Mouse (Mus musculus) heart, embryonic 14.5 days (tissue): ENCODE results near the gene Gm527. TPM values are rescaled to one million over a fixed set of nuclear protein-coding genes. Genes with fewer than 3 reads are reported as not detected.

Source experiments
- ATAC-seq: fragments of 200-750 bp; cut with Nextera tagmentation; 2 replicates; pipeline ENCODE4 v1.8.0; 2017; ENCODE audit warnings: low read depth, moderate TSS enrichment; ENCODE audit not compliant: insufficient number of reproducible peaks, insufficient read depth, low FRiP score
- H3K27ac ChIP-seq, 2 experiments: fragments of 200-500 bp in 1 of 2; fragments of 300-500 bp in 1 of 2; sonication (generic) in 1 of 2; replicated peaks in 1 of 2; 2 replicates each; pipeline ENCODE4 v1.5.1; 2012 to 2014; ENCODE audit warnings: low read depth in 2 of 2, low read length in 2 of 2, control low read depth in 1 of 2, mild to moderate bottlenecking in 1 of 2, mixed read lengths in 1 of 2; ENCODE audit not compliant: control insufficient read depth in 1 of 2, insufficient read depth in 1 of 2
- H3K27me3 ChIP-seq: fragments of 300-500 bp; sonication (generic); 2 replicates; pipeline ENCODE4 v1.6.1; 2014; ENCODE audit warnings: mild to moderate bottlenecking, low read length, control low read depth; ENCODE audit not compliant: control insufficient read depth, insufficient read depth
- H3K36me3 ChIP-seq: fragments of 300-500 bp; sonication (generic); 2 replicates; pipeline ENCODE4 v1.6.1; 2014; ENCODE audit warnings: mild to moderate bottlenecking, control low read depth, low read length, mixed read lengths; ENCODE audit not compliant: control insufficient read depth, insufficient read depth
- H3K4me1 ChIP-seq, 2 experiments: fragments of 200-500 bp in 1 of 2; fragments of 300-500 bp in 1 of 2; sonication (generic) in 1 of 2; 2 replicates each; pipeline ENCODE4 v1.6.1; 2012 to 2014; ENCODE audit warnings: low read length in 2 of 2, control low read depth in 1 of 2, mixed read lengths in 1 of 2; ENCODE audit not compliant: control insufficient read depth in 2 of 2, insufficient read depth in 2 of 2
- H3K4me2 ChIP-seq: fragments of 300-500 bp; sonication (generic); 2 replicates; pipeline ENCODE4 v1.6.1; 2014; ENCODE audit warnings: mild to moderate bottlenecking, low read length
- H3K4me3 ChIP-seq, 2 experiments: fragments of 200-500 bp in 1 of 2; fragments of 300-500 bp in 1 of 2; sonication (generic) in 1 of 2; 2 replicates each; pipeline ENCODE4 v1.5.1; 2012 to 2014; ENCODE audit warnings: low read length in 2 of 2, mild to moderate bottlenecking in 2 of 2, control low read depth in 1 of 2, low read depth in 1 of 2, moderate library complexity in 1 of 2; ENCODE audit not compliant: control insufficient read depth in 1 of 2, insufficient read depth in 1 of 2
- H3K9ac ChIP-seq: fragments of 300-500 bp; sonication (generic); 2 replicates; pipeline ENCODE4 v1.6.1; 2014; ENCODE audit warnings: mild to moderate bottlenecking, low read length
- H3K9me3 ChIP-seq: fragments of 300-500 bp; sonication (generic); 2 replicates; pipeline ENCODE4 v1.6.1; 2016; ENCODE audit warnings: low read length, control low read depth; ENCODE audit not compliant: control insufficient read depth
- WGBS: fragments of 180-500 bp; shearing (Covaris S2); extraction: QIAGEN DNeasy Blood & Tissue Kit; methylation state at CpG from one replicate; pipeline ENCODE4 v1.1.7; 2014; 5-methylcytosine and 5-hydroxymethylcytosine counted together
- polyA plus RNA-seq: library from polyadenylated mRNA; unstranded; fragments of >200 nt; fragmentation: Nextera tagmentation; extraction: Ambion mirVana; gene quantifications from 2 replicates; pipeline ENCODE4 v1.2.1, GENCODE M21; 2014

Gene Gm527
- 2.6 and 4.0 TPM in 2 replicates for polyA plus RNA-seq

DNA sequence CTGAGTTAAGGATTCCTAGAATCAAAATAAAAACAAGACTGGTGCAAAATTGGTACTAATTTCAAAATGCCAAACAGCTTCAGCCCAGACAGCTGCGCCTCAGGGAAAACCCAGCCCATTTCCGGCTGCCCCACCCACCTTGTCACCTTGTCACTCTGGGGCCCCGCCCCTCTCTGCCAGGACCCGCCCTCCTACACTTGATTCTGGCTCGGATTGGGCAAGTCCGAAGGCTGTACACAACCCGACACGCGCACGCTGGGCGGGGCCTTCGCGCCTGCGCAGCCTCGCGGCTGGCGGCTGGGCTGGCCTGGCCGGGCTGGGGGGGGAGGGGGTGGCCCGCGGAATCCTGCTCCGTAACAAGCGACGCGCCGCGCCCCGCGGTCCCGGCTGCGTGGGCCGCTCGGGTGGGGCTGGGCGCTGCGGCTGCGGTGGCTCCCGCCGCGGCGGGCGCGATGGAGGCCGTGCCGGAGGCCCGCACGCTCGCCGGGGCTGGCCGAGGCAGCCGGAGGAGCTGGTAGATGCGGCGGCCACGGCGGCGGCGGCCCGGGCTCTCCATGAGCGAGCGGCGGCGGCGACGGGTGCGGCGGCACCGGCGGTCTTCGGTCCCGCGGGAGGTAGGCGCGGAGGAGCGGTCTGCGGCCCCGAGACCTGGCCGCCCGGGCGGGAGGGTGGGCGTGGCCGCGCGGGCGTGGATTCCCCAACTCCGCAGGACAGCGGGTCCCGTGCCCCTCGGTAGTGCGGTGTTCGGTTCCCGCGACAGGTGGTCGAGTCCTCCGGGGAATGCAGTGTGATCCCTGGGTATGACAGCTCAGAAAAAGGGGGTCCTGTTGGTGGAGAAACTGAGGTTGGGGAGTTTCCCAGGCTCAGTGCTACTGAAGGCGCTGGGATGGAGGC is at the start of gene Gm527:
Gene Gm527 (plus strand): TSS at position 329 of the 894 bp plus-strand sequence.
- no peaks in the 10 kb centered on the region for H3K27me3 ChIP-seq

DNA sequence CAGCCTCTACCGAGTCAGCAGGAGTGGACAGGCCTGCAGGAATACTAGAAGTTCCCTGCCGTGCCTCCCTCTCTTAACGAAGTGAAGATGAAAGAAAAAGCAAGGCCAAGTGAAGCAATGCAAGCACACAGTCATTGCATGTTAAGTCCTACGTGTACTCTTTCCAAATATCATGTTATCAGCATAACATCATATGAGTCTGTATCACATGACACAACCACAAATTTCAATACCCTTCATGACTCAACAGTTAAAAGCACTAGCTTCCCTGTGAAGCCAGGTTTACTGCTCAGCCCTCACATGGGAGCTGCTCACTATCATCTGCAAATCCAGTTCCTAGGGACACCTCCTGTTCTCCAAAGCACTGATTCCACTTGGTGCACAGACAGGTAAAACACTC is 46.6 kb upstream of the Gm527 start:
- 53% methylated on average over 4 of the region's 4 CpGs for WGBS
- Histone ChIP-seq H3K4me1 (no peaks in the 10 kb centered on the region), H3K36me3 (no peaks in the 10 kb centered on the region), H3K4me2 (no peak overlapping the region), H3K4me3 (no peak overlapping the region), H3K27ac (no peak overlapping the region), H3K9ac (no peak overlapping the region), H3K9me3 (no peaks in the 10 kb centered on the region), H3K27me3 (no peaks in the 10 kb centered on the region)
- no peak for ATAC-seq

More for the DNA sequence above, at the start of gene Gm527:
- Histone ChIP-seq H3K27ac (peak within 1 kb of the TSS in 1 of 2 experiments; percentile 68; a peak in 1 of 4 replicates), H3K4me2 (peak within 1 kb of the TSS; percentile 89), H3K36me3 (peaks cover 12% of the 10 kb centered on the region; the same call in 1 of the 2 replicates), H3K9ac (peak within 1 kb of the TSS; percentile 87), H3K4me3 (peak within 1 kb of the TSS; percentile 92), H3K9me3 (no peaks in the 10 kb centered on the region), H3K4me1 (no peaks in the 10 kb centered on the region)
- peak; percentile 100 for ATAC-seq
- WGBS: under 1% methylated on average over 54 of the region's 93 CpGs

DNA sequence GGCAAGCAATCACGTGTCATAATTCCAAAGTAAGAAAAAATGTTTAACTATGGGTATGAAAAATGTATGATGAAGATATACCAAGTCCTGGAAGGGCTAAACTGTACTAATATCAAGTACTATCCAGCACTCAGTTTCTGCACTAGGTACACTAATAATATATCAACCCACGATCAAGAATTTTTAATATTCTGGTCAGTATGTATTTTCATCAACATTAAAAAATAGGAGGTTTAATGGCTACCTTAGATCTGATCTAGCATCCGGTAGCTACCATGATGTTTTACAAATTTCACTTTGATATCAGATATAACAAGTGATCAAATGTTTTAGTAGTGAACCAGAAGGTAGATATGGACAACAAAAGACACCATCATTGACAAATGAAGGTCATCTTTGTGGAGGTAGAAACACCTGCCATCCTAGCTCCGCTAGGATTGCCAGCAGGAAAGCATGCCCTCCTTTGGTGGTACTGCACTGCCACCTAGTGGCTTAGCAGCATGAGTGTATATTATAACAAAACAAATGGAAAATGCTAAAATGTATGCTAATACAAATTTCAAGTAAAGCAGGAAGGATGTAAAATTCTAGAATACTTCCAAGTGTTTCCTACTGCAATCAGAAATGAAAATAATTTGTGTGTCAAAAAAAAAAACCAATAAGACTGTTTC is 20.5 kb upstream of the Gm527 start:
- H3K36me3 ChIP-seq: no peaks in the 10 kb centered on the region
- no peak overlapping the region for H3K27ac ChIP-seq
- no peak overlapping the region for H3K4me3 ChIP-seq
- H3K27me3 ChIP-seq: no peaks in the 10 kb centered on the region
- H3K9me3 ChIP-seq: no peaks in the 10 kb centered on the region
- H3K9ac ChIP-seq: no peak overlapping the region
- no peak overlapping the region for H3K4me2 ChIP-seq
- H3K4me1 ChIP-seq: no peaks in the 10 kb centered on the region
- WGBS: 33% methylated on average over 4 of the region's 4 CpGs
- no peak for ATAC-seq

DNA sequence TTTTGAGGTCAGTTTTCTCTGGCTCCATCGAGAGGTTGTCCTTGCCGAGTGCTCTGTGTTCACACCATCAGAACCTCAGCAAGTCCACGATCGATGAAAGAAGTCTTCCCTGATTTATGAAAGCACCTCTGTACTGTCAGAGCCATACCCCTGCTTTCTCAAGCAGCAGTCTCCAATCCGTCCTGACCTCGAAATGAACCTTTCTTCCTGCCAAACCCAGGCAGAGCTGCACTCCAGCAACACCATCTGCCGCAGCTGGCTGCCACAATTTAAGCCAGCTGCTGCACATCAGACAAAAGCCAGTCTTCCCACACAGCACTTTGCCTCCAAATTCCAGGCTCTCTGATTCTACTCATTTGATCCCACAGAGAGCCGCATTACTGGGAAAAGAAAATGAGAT is 15.2 kb upstream of the Gm527 start:
- Histone ChIP-seq H3K4me2 (0 out of 2 replicates have a peak overlapping the region, but pooled peaks have one; percentile 16), H3K4me3 (no peak overlapping the region), H3K27me3 (no peaks in the 10 kb centered on the region), H3K9ac (no peak overlapping the region), H3K27ac (0 out of 4 replicates have a peak overlapping the region, but pooled peaks have one; percentile 2 to 14), H3K4me1 (no peaks in the 10 kb centered on the region; a peak in 2 of 4 replicates), H3K9me3 (no peaks in the 10 kb centered on the region), H3K36me3 (no peaks in the 10 kb centered on the region)
- 33% methylated on average over 8 of the region's 8 CpGs for WGBS
- no peak for ATAC-seq

DNA sequence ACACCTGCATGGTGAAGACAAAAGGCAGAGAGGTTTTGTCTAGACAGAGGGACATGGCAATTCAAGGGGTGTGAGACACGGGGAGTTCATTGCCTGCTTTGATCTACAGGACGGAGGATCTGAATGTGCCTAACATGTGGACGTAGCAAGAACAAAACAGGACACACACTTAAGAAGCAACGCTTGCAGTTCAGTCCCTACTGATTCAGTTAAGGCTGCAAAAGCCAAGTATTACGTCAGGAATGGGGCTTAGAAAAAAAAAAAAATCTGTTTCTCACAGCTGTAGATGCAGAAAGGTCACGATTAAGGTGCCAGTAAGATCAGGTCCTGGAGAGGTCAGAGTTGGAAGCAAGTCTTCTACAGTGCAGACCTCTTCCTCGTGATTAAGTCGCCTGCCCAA is 14.5 kb upstream of the Gm527 start:
- H3K27ac ChIP-seq: no peak overlapping the region
- no peak overlapping the region for H3K4me2 ChIP-seq
- H3K36me3 ChIP-seq: no peaks in the 10 kb centered on the region
- WGBS: 65% methylated on average over 8 of the region's 8 CpGs
- H3K4me3 ChIP-seq: no peak overlapping the region
- H3K9ac ChIP-seq: no peak overlapping the region
- no peaks in the 10 kb centered on the region for H3K27me3 ChIP-seq
- H3K9me3 ChIP-seq: no peaks in the 10 kb centered on the region
- no peaks in the 10 kb centered on the region; a peak in 2 of 4 replicates for H3K4me1 ChIP-seq
- ATAC-seq: no peak

DNA sequence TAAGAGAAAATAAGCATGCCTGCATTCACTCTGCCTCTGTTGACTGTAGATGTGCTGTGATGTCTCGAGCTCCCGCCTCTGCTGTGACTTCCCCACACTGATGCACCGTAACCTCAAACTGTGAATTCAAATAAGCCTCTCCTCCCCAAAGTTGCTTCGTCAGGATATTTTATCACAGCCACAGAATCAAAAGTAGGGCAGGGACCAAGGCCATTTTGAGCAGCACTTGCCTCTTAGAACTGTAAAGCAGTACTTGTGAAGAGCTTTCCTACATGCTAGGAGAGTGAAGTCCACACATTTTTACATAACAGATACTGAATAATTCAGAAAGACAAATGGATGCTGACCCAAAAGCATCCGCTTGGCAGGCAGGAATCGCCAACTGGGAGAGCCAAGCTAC is 4.7 kb upstream of the Gm527 start:
- 57% methylated on average over 6 of the region's 6 CpGs for WGBS
- Histone ChIP-seq H3K4me2 (no peak overlapping the region), H3K4me3 (no peak overlapping the region), H3K36me3 (no peaks in the 10 kb centered on the region), H3K9me3 (no peaks in the 10 kb centered on the region), H3K9ac (no peak overlapping the region), H3K27ac (no peak overlapping the region), H3K4me1 (no peaks in the 10 kb centered on the region), H3K27me3 (no peaks in the 10 kb centered on the region)
- no peak for ATAC-seq

DNA sequence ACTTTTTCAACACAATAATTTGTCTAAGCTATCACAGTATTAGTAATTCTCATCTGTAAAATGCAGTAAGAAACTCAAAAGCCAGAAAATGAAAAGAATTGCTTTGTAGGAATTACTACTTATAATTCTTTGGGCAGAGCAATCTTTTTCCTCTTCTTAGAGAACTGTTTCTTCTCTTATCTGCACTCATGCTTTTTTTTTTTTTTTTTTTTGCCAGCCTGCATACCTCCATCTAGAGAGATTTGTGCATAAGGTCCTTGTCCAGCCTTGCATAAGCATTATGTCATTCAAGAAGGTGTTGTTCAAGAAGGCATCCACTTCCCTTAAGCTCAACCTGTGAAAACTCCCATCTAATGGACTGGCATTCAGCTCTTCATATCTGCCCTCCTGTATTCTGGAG is 971 bp upstream of the Gm527 start:
- Histone ChIP-seq H3K9ac (no peak overlapping the region), H3K27me3 (no peaks in the 10 kb centered on the region), H3K27ac (no peak overlapping the region), H3K36me3 (peaks cover 6% of the 10 kb centered on the region; the same call in 1 of the 2 replicates), H3K4me1 (no peaks in the 10 kb centered on the region), H3K4me3 (no peak overlapping the region), H3K4me2 (no peak overlapping the region), H3K9me3 (no peaks in the 10 kb centered on the region)
- no peak for ATAC-seq
